Mouse (Mus musculus) embryonic fibroblast, embryonic 13.5 days (primary cell): Measurements from ENCODE around the gene Pros1.

Experiments used
- CTCF ChIP-seq: IDR thresholded peaks from 2 replicates; pipeline ENCODE4 v1.5.1; 2011; ENCODE audit warnings: mild to moderate bottlenecking, control low read depth, low read length, moderate library complexity, borderline replicate concordance; ENCODE audit not compliant: insufficient read depth
- POLR2A ChIP-seq: IDR thresholded peaks from 2 replicates; pipeline ENCODE4 v1.6.1; 2011; ENCODE audit warnings: low read depth, mild to moderate bottlenecking, control low read depth, low read length, moderate library complexity

DNA sequence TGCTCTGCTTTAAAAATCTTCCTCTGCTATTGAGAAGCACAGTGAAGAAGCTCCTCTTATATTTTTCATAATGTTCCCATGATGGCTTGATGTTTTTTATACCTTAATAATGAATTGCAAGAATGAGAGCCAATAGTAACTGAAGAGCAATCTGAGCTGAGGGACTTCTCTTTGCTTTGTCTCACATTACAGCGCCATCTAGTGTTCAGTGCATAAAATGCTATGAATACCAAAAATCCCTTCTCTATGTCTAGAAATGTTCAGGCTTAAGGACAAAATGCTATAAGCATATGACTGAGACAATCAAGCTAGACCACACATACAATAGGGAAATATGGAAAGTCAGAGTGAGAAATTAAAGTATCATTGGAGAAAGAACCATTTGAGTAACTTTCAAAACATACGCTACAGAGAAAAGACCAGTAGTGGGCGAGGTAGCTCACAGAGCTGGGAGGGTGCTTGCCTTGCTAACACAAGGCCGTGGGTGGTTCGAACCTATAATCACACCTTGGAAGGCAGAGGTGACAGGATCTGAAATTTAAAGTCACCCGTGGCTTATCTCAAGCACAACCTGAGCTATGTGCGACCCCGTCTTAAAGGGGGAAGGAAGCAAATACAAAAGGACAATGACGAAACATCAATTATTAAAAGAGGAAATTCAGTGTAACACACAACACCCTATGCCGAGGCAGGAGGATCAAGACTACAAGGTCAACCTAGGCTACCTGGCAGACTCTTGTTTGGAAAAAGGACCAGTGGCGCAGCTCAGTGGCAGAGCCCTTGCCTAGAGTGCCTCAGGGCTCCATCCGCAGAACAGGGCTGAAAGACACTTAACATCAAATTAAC, 27.7 kb upstream of the Pros1 start:
- TF ChIP-seq CTCF (no peak), POLR2A (no peak)
